Mouse (Mus musculus): ENCODE measurements around the gene Speer1.
"Not testable (repeated sequence)": the region's sequence is repeated elsewhere in the genome, so short reads cannot be mapped to it uniquely, and the experiment has no call there.

The Speer1 gene

GRCm38 (mm10) chr5:11341216-11341615, at the start of gene Speer1:
Gene Speer1 (plus strand): TSS chr5:11341516.
- not testable (repeated sequence) for DNase-seq (ENCODE audit: low read depth, low spot score)
